Mouse (Mus musculus): ENCODE data around the gene Wscd2.
"Not testable (repeated sequence)": the region's sequence is repeated elsewhere in the genome, so short reads cannot be mapped to it uniquely, and the experiment has no call there.

Wscd2 gene

GRCm38 (mm10) chr5:113584439-113584838 lies 94.3 kb downstream of the Wscd2 start:
- DNase-seq (ENCODE audit: low spot score) = no peak

- DNase-seq (ENCODE audit: low spot score) = not testable (repeated sequence)
Measured at GRCm38 (mm10) chr5:113585619-113586457, 95.7 kb downstream of the Wscd2 start.

- DNase-seq (ENCODE audit: low spot score) = not testable (repeated sequence)
Measured at GRCm38 (mm10) chr5:113586458-113586849, 96.3 kb downstream of the Wscd2 start.

- no peak for DNase-seq (ENCODE audit: low spot score)
Measured at GRCm38 (mm10) chr5:113590010-113590640, 100.0 kb downstream of the Wscd2 start.

GRCm38 (mm10) chr5:113591166-113591565 lies 101.0 kb downstream of the Wscd2 start:
- DNase-seq (ENCODE audit: low spot score) = no peak

- DNase-seq (ENCODE audit: low spot score) = no peak
Measured at GRCm38 (mm10) chr5:113591751-113592230, 101.7 kb downstream of the Wscd2 start.

- no peak for DNase-seq (ENCODE audit: low spot score)
Measured at GRCm38 (mm10) chr5:113593911-113594705, 104.0 kb downstream of the Wscd2 start.

GRCm38 (mm10) chr5:113596252-113596651 lies 106.1 kb downstream of the Wscd2 start:
- no peak for DNase-seq (ENCODE audit: low spot score)

GRCm38 (mm10) chr5:113596780-113597353 lies 106.7 kb downstream of the Wscd2 start:
- no peak for DNase-seq (ENCODE audit: low spot score)

GRCm38 (mm10) chr5:113600181-113600580 lies 110.0 kb downstream of the Wscd2 start:
- DNase-seq (ENCODE audit: low spot score) = no peak

- DNase-seq (ENCODE audit: low spot score) = no peak
Measured at GRCm38 (mm10) chr5:113600803-113601202, 110.7 kb downstream of the Wscd2 start.

- DNase-seq (ENCODE audit: low spot score) = no peak
Measured at GRCm38 (mm10) chr5:113603471-113603870, 113.3 kb downstream of the Wscd2 start.

- DNase-seq (ENCODE audit: low spot score) = no peak
Measured at GRCm38 (mm10) chr5:113604758-113605157, 114.6 kb downstream of the Wscd2 start.

- no peak for DNase-seq (ENCODE audit: low spot score)
Measured at GRCm38 (mm10) chr5:113606121-113606520, 116.0 kb downstream of the Wscd2 start.

- no peak for DNase-seq (ENCODE audit: low spot score)
Measured at GRCm38 (mm10) chr5:113606961-113607785, 117.0 kb downstream of the Wscd2 start.

- DNase-seq (ENCODE audit: low spot score) = no peak
Measured at GRCm38 (mm10) chr5:113607941-113608431, 117.9 kb downstream of the Wscd2 start.

GRCm38 (mm10) chr5:113608511-113608910 lies 118.4 kb downstream of the Wscd2 start:
- DNase-seq (ENCODE audit: low spot score) = no peak

- no peak for DNase-seq (ENCODE audit: low spot score)
Measured at GRCm38 (mm10) chr5:113609891-113610290, 119.8 kb downstream of the Wscd2 start.

GRCm38 (mm10) chr5:113610490-113610889 lies 120.4 kb downstream of the Wscd2 start:
- DNase-seq (ENCODE audit: low spot score) = no peak

GRCm38 (mm10) chr5:113611131-113611530 lies 121.0 kb downstream of the Wscd2 start:
- no peak for DNase-seq (ENCODE audit: low spot score)

- DNase-seq (ENCODE audit: low spot score) = no peak
Measured at GRCm38 (mm10) chr5:113611771-113612233, 121.7 kb downstream of the Wscd2 start.
